Mouse (Mus musculus) left cerebral cortex, postnatal 25 days (tissue): ENCODE measurements at regions not wholly inside any gene's neighbourhood (a gene's known extent, or its start where the extent isn't known, plus 50 kb on each side); places are given as distances from the start of the nearest gene placed in this dataset.

Experiments
- DNase-seq, 2 experiments: peaks; one replicate each; pipeline ENCODE4 v3.0.0; 2022; ENCODE audit warnings: low spot score in 2 of 2, mixed read lengths in 1 of 2
- intact Hi-C: fragments of 180-260 bp; cut with DNase I; formaldehyde crosslinking; loops from one replicate; pipeline ENCODE4 v1.15.1; 2025

DNA sequence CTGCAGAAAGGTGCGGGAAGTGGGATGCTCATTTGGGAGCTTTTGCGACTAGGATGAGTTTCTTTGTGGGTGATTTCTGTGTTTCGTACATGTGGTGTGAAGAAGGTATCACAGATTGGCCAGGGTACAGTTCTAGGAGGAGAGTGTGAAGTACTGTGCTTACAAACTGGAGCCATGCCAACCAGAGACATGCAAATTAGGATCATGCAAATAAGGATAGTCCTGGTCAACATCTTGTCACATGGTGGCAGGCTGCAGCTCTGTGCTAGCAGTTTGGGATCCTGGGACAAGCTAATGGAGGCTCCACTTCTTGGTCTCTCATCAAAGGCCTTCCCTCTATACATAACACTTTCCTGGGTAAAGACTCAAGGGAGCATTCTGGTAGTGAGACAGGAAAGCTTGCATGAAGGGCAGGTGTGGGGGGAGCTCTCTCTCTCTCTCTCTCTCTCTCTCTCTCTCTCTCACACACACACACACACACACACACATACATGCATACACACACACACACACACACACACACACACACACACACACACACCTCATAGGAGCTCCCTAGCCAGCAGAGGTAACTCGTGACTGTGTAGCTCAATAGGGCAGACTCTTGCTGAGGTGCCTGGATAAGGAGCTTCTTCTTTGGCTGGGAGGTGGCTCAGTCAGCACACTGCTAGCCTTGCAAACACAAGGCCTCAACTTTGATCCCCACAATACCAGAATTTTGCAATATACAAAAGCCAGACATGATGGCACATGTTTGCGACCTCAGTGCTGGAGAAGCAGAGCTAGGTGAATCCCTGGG lies 177.1 kb upstream of the Ctnnb1 start:
- intact Hi-C loops = no loop called here
- peak in 1 of 2 experiments; percentile 21 for DNase-seq

DNA sequence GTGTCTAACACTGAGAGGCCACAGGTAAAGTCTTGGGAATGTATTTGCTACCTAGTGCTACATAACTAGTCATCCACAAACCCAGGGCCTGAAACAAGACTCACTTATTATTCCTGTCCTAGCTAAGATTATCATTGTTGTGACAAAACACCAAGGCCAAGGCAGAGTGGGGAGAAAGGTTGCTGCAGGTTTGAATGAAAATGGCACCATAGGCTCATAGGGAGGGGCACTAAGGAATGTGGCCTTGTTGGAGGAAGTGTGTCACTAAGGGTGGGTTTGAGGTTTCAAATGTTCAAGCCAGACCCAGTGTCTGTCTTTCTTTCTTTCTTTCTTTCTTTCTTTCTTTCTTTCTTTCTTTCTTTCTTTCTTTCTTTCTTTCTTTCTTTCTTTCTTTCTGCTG lies 174.9 kb upstream of the Ctnnb1 start:
- intact Hi-C loops = no loop called here
- no peak for DNase-seq

DNA sequence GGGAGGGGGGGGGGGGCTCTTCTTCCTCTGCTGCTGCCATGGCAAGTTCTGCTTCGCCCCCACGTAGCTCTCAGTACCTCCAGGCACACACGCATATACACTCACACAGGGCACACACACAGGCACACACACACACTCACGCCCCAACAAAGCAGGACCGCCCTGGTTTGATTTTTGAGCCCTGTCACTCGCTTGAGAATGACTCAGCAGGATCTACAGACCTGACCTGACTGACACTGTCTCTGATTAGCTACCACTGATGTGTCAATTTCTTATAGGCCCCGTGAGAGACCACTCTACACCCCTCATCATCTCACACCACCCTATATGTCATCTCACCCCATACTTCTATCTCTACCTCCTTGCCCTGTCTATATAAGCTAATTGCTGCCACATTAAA lies 173.5 kb upstream of the Ctnnb1 start:
- intact Hi-C loops = no loop called here
- DNase-seq = no peak

DNA sequence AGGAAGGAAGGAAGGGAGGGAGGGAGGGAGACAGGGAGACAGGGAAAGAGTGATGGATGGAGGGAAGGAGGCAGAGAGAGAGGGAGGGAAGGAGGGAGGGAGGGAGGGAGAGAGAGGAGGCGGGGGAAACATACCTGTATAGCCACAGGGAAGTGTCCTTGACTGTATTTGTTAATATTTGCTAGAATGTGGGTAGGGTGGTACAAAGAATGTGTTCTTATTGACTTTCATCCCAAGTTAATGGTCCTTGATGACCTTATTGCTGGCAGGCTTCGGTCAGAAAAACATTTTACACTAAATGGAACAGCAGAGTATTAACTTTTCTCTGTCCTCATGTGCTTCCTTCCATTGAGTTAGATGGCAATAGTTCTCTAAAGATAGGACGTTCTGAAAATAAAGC lies 171.0 kb upstream of the Ctnnb1 start:
- intact Hi-C loops = no loop called here

DNA sequence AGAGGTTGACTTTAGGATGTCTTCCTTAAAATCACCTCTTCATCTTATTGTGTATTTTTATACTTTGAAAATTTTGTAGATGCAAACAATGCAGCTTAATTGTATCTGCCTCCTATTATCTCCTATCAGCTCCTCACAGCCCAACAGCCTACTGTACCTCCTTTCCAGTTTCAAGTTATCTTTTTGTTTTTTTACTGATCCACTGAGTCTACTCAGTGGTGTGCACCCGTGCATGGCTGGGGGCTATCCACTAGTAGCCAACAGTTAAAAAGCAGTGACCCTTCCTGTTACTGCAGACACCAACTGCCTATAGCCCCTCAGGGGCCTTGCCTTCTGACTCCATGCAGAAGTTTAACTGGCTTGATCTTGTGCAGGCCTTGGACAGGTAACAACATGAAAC lies 170.4 kb upstream of the Ctnnb1 start:
- intact Hi-C loops = no loop called here
- DNase-seq = no peak

More for the DNA sequence above, 171.0 kb upstream of the Ctnnb1 start:
- no peak for DNase-seq

DNA sequence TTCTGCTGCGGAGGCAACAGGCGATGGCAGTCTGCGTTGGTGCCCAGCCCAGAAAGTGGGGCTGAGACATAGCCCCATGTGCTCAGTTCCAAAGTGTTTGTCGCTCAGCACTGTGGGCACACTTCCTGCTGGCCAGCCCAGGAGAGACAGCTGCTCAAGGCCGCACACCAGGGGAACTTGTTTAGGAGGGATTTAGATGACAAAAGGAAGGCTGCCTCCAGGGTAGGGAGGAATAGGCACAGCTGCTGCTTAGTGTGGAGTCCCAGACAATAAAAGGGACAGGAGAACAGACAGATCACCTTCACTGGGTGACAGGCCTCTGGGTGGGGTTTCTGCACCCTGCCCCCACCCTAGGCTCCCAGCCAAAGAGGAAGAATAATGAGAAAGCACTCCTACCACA lies 169.2 kb upstream of the Ctnnb1 start:
- peak; percentile 12 to 75 for DNase-seq
- intact Hi-C loops = no loop called here

DNA sequence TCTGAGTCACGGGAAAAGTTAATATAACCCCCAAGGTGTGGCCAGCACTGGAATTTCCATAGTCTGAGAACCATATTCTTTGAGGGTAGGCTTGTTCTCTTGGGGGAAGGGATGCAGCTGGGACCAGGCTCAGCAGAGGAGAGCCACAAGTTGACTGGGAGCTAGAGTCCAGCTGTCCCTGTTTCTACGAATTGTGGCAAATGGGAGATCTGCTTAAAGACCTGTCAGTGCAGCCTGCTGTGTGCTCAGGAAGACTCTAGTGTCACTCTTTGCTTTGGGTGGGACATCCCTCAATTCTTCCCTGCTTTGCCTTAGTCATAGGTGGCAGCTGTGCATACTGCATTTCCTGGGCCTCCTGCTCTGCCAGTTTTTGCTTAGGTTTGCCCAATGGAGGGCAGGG lies 165.2 kb upstream of the Ctnnb1 start:
- intact Hi-C loops = no loop called here
- no peak for DNase-seq

DNA sequence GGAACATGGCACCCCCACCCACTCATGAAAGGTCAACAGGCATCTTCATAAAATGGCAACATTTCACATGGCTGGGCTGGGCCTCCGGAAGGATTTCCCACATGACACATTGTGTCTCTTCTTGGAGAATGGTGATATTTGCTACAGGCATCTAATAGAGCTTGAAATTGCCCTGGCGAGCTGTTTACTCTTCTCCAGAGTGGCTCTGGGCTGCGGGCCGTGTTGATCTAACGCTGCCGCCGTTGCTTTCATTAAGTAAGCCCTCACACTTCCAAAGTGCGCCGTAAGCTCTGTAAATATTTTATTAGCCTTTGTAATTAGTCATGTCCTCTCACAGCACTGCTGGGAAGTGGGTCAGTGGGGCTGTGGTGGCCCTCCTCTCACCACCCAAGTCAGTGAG lies 164.4 kb upstream of the Ctnnb1 start:
- intact Hi-C loops = no loop called here

DNA sequence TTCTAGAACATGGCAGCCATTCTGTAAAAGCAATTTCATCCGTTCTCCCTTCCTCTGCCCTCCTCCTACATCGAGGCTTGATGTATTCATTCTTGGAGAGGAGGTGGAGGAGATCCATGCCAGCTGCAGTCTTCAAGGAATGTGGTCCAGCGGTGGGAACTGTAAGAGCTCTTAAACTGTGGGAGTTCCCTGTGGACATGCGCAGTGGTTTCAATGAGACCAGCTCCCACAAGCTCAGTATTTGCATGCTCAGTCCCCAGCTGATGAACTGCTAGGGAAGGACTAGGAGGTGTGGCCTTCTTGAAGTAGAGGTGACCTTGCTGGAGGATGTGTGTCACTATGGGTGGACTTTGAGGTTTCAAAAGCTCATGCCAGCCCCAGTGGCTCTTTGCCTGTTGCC lies 163.7 kb upstream of the Ctnnb1 start:
- peak in 1 of 2 experiments; percentile 47 for DNase-seq
- intact Hi-C loops = no loop called here

More for the DNA sequence above, 164.4 kb upstream of the Ctnnb1 start:
- DNase-seq = no peak

DNA sequence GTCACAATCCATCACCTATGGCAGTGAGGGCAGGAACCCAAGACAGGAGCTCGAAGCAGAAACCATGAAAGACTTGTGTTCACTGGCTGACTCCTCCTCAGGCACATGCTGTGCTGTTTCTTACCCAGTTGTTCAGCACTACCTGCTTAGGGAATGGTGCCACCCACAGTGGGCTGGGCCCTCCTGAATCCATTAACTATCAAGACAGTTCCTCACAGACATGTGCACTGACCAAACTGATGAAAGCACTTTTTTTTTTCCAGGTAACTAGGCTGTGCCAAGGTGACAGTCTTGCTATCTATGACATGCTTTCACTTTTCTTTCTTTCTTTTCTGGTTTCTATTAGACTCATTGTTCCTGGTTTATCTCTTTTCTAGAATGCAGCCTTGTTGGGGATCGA lies 162.1 kb upstream of the Ctnnb1 start:
- intact Hi-C loops = no loop called here
- DNase-seq = no peak

DNA sequence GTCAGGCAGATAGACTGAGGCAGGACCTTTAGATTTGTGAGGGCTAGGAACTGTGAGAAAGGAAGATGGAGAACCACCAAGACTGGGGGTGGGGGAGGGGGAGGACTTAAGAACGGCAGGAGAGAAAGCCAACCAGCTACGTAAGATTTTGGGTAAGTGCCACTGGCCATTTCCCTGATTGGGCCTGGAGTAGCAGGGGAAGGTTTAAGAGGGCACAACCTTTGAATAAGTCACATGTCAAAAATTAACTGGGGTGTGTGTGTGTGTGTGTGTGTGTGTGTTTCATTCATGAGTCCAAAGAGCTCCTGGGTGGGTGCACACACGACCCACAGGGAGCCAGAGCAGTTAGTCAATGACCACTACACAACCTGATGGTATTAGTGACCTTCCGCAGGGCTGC lies 161.6 kb upstream of the Ctnnb1 start:
- intact Hi-C loops = no loop called here
- no peak for DNase-seq

DNA sequence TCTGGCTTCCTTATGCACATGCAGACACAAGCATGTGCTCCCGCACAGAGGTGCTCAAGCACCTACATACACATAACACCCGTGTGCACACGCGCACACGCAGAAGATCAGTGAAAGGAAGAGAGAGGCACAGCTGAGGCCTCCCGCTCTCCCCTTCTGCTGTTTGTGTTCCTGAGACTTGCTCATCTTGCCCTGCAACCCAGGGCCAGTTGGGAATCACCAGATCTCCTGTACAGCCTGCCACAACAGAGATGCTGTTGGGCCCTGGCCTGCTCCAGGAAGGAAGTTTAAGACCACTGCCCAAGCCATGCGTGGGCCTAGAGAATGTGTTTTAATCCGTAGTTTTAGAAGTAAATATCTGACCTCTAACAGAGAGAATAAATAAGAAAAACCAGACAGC lies 160.0 kb upstream of the Ctnnb1 start:
- intact Hi-C loops = no loop called here
- no peak for DNase-seq

DNA sequence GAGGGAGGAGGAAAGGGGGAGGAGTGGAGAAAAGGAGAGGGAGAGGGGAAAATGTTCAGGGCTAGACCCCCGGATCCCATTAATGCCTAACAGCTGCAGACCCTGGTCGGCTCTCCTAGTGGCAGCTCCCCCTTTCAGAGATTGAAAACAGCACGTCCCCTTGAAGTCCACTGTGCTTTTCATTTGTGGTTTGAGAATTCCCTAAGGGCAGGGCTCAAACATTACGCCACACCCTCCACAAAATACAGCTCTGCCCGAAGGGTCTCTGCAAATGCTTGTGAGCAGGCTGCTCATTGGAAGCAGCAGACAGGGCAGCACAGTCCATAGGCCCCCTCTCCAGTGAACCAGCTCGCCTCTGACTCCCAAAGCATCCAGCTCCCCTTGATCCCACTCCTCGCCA lies 159.3 kb upstream of the Ctnnb1 start:
- intact Hi-C loops = no loop called here
- DNase-seq = no peak

DNA sequence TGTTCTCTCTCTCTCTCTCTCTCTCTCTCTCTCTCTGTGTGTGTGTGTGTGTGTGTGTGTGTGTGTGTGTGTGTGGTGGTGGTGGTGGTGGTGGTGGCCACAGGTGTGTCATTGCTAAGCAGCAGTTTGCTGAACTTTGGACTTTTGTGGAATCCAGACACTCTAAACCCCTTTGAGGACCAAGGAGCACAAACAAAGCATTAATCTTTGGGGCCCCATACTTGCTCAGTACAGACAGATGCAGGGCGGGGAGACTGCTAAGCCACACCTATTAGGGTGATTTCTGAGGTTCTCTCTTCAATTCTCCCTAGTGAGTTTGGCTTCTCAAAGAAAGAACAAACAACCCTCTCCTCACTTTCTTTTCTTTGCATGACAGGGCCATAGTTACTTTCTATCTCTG lies 158.1 kb upstream of the Ctnnb1 start:
- DNase-seq = no peak
- intact Hi-C loops = no loop called here

DNA sequence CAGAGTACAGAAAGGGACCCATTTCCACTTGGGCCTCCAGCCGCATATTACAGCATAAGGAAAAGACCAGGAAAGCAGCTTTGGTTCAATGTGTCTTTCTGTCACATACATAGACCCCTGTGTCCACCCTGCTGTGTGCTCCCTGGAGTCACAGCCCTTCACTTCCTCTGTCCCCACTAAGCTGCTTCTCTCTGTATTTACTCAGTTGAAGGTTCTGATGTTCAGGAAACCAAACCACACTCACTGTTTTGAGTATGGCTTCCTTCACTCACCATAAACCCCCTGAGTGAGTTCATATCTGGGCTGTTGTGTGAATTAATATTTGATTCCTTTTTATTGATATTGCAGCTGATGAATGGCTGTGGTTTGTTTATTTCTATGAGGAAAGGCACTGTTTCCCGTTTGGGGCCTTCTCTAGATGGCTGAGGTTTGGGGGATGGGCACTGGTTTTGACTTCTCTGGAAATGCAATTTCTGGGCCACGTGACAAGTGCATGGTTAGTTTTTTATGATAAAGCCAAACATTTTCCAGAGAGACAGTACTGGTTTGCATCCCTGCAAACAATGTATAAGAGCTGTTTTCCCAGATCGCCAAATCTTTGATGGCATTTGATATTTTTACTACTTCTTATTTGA lies 157.0 kb upstream of the Ctnnb1 start:
- intact Hi-C loops = no loop called here
- no peak for DNase-seq

DNA sequence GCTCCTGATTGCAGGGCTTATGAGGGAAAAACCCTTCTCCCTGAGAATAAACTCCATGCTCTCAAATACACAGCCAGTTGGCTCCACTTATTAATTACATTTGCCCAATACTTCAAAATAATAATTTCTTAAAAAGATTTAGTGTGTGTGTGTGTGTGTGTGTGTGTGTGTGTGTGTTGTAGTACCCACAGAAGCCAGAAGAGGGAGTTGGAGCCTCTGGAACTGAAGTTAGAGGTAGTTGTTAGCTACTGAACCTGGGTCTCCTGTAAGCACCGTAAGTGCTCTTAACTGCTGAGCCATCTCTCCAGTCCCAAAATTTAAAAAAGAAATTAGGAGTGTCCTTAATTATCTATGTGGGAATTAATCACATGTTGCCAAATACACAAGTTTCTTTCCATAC lies 154.8 kb upstream of the Ctnnb1 start:
- intact Hi-C loops = no loop called here
- DNase-seq = no peak

DNA sequence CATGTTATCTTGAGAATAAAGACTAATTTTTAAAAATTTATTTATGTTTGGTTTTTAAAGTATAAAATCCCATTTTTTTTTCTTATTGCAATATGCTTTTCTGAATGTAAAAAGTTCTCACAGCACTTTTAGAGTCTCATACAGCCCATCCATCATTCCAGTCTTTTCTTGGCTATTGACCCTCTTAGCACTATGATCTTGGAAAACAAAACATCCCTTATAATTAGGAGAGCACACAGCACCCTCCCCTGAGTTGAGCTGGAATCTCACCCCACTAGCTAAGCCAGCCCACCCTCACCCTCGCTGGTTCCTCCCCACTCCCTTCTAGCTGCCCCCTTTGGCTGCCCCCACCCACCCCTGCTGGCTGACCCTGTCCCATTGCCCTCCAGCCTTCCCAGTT lies 154.2 kb upstream of the Ctnnb1 start:
- DNase-seq = no peak
- intact Hi-C loops = loop anchor here (5.0 kb wide), 1 partner anchor 163 kb away; no protein-coding TSS in a partner anchor

DNA sequence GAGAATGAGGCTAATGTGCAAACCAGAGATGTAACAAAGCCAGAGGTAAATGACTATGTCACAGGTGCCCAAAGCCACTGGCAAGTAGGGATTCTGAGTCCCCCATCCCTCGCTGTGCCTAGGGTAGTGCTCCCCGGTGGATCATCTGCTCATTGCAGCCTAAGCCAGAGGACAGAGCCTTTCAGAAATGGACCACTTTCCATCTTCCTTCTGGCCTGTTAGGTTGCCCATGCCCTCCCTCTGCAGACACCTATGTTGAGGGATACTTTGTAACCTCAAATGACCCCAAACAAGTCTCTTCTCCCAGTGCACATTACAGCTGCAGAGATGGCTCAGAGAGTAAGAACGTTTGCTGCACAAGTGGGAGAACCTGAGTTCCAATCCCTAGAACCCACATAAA lies 153.3 kb upstream of the Ctnnb1 start:
- DNase-seq = no peak
- intact Hi-C loops = loop anchor here (5.0 kb wide), 1 partner anchor 162 kb away; no protein-coding TSS in a partner anchor

DNA sequence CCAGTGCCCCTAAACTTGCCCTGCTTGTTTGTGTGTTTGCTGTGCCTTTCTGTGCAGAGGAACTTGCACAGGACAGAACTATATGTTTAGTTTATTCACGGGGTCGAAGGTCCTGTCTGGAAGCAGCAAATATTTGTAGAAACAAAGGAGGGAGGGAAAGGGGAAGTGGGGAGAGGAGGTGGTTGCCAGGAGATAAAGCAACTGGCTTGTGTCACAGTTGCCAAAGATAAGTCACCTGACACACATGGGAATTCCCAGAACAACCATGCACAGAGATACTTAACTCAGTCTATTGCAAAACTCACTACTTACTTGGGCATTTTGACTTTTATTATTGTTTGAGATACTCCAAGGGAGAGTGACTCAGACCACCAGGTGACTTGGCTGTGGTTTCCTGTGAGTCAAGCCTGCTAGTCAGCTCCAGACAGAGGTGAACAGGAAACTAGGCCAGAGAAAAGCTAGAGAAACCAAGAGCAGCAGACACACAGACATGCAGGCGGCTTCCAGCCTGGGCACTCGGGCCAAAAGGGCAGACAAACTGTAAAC lies 152.5 kb upstream of the Ctnnb1 start:
- peak in 1 of 2 experiments; percentile 23 for DNase-seq
- intact Hi-C loops = loop anchor here (5.0 kb wide), 1 partner anchor 161 kb away; no protein-coding TSS in a partner anchor

DNA sequence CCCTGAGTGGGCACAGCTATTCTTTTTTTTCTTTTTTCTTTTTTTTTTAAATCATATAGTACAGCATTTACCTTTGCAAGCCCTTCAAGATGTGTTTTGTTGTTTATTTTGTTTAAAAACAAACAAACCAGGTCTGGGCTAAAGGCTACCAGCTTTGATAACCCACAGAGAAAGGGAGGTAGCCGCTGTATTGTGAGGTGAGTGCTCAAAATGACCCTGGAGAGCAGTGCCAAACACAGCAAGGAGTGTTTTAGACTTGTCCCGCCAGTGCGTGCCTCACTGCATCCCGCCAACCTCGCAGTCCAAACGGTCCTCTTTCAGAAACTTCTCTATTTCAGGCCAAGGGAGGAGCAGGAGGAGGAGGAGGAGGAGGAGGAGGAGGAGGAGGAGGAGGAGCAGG lies 152.0 kb upstream of the Ctnnb1 start:
- no peak for DNase-seq
- intact Hi-C loops = loop anchor here (5.0 kb wide), 1 partner anchor 160 kb away; no protein-coding TSS in a partner anchor

DNA sequence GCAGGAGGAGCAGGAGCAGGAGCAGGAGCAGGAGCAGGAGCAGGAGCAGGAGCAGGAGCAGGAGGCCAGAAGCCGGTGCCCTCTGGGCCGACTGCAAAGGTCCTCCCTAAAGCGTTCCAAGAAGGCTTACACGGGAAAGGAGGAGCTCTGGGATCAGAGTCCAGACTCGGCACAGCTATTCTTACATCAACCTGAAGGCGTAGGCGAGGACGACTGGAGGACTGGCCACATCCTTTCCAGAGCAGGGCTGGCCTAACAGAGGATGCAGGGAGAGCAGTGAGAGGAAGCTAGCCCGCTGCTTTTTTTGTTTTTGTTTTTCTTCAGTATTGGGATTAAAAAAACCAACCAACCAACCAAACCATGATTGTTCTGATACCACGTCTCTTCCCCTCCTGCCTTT lies 151.5 kb upstream of the Ctnnb1 start:
- intact Hi-C loops = loop anchor here (5.0 kb wide), 1 partner anchor 160 kb away; no protein-coding TSS in a partner anchor

More for the DNA sequence above, 151.5 kb upstream of the Ctnnb1 start:
- no peak for DNase-seq
